ENCODE assay signal across 8 mouse cellular contexts in the genomic region with DNA sequence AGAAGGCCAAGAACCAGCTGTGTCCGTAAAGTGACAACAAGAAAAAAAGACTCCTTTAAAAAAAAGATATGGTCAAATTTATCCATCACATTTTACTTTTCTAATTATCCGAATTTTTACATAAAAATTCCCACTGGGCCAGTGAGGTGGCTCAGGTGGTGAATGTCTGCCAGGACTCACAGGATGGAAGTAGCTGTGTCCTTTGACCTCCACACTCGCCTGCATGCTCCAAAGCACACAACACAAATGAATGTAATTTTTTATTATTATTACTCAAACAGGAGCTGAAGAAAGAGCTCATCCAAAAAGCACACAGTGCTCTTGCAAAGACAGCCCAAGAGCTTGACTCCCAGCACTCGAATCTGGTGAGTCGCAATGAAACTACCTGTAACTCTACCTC. TPM values are rescaled to one million over a fixed set of nuclear protein-coding genes. Genes with fewer than 3 reads are reported as not detected.
DNase-seq lines count a peak whose midpoint lies in the region; ATAC-seq and TF ChIP-seq lines count a peak whose summit lies in the region.

No protein-coding gene starts in this region.

- H3K4me1 ChIP-seq in G1E (ENCODE audit: insufficient read depth, low read depth, low read length) = peaks cover 44% of the 10 kb centered on the region
- peaks cover 38% of the 10 kb centered on the region for H3K4me1 ChIP-seq in hindbrain, embryonic 13.5 days (replicated peaks)
- peaks cover 55% of the 10 kb centered on the region for H3K4me1 ChIP-seq in liver, embryonic 12.5 days

- TF ChIP-seq CTCF in G1E (IDR thresholded peaks at IDR 0.05; ENCODE audit: low read depth, low read length) = no peak

- peak overlapping the region; percentile 83 for H3K4me2 ChIP-seq in hindbrain, embryonic 13.5 days
- peak overlapping the region; percentile 85 for H3K4me2 ChIP-seq in liver, embryonic 12.5 days

- 17% methylated on average over 5 of the region's 5 CpGs for WGBS in hindbrain, embryonic 13.5 days
- WGBS in liver, embryonic 12.5 days (ENCODE audit: insufficient replicate concordance) = 32% methylated on average over 5 of the region's 5 CpGs

- no peak for ATAC-seq in G1E (ENCODE audit: extremely low read depth, insufficient number of reproducible peaks, low FRiP score, poor library complexity, severe bottlenecking)
- no peak for ATAC-seq in hindbrain, embryonic 13.5 days (ENCODE audit: low FRiP score)
- ATAC-seq in liver, embryonic 12.5 days = no peak
- no peak for ATAC-seq in megakaryocyte progenitor cell, adult 5-6 weeks (replicated peaks; ENCODE audit: poor library complexity)

- peak overlapping the region; percentile 99 for H3K9ac ChIP-seq in hindbrain, embryonic 13.5 days
- peak overlapping the region; percentile 96 for H3K9ac ChIP-seq in liver, embryonic 12.5 days

- no peak overlapping the region for H3K27ac ChIP-seq in hindbrain, embryonic 13.5 days
- H3K27ac ChIP-seq in liver, embryonic 12.5 days = no peak overlapping the region

- intact Hi-C loops in left cerebral cortex, postnatal 14 days (cut with DNase I) = loop anchor here (5.0 kb wide), 1 partner anchor 107 kb away; no protein-coding TSS in a partner anchor

- H3K4me3 ChIP-seq in G1E (ENCODE audit: low read depth, low read length) = peak overlapping the region; percentile 97
- peak overlapping the region; percentile 93 for H3K4me3 ChIP-seq in hindbrain, embryonic 13.5 days
- H3K4me3 ChIP-seq in liver, embryonic 12.5 days = peak overlapping the region; percentile 91

- DNase-seq in 3T3-L1 (ENCODE audit: low read depth, low spot score) (peak; percentile 47), G1E (ENCODE audit: low spot score) (no peak)
- DNase-seq in spleen, postnatal 4 days (ENCODE audit: low spot score in 2 of 2) = no peak
- no peak for DNase-seq in left cerebral cortex, postnatal 14 days (ENCODE audit: low spot score in 2 of 2)
- DNase-seq in spleen, adult 12 weeks (ENCODE audit: low spot score) = no peak

- peaks cover 18% of the 10 kb centered on the region for H3K36me3 ChIP-seq in G1E (replicated peaks)
- H3K36me3 ChIP-seq in hindbrain, embryonic 13.5 days = no peaks in the 10 kb centered on the region
- H3K36me3 ChIP-seq in liver, embryonic 12.5 days = peaks cover 12% of the 10 kb centered on the region; the same call in 1 of the 2 replicates

- H3K9me3 ChIP-seq in G1E (replicated peaks) = no peaks in the 10 kb centered on the region
- H3K9me3 ChIP-seq in hindbrain, embryonic 13.5 days = no peaks in the 10 kb centered on the region
- no peaks in the 10 kb centered on the region for H3K9me3 ChIP-seq in liver, embryonic 12.5 days (replicated peaks)

- no peaks in the 10 kb centered on the region for H3K27me3 ChIP-seq in G1E (ENCODE audit: insufficient read depth, low read length)
- no peaks in the 10 kb centered on the region for H3K27me3 ChIP-seq in hindbrain, embryonic 13.5 days
- no peaks in the 10 kb centered on the region for H3K27me3 ChIP-seq in liver, embryonic 12.5 days (replicated peaks)

RNA-seq across cellular contexts. Expression of a gene that starts 2.0 kb away (rescaled TPM):
- 97.0 and 98.6 TPM in 2 replicates for total RNA-seq in G1E (2014; fragmentation: Nextera tagmentation)
- 66.3 and 76.5 TPM in 2 replicates for total RNA-seq in G1E (2017)
- polyA plus RNA-seq in G1E (2012) = 50.1 and 62.3 TPM in 2 replicates
- polyA plus RNA-seq in hindbrain, embryonic 13.5 days (2015; fragmentation: Nextera tagmentation; extraction: Ambion mirVana) = 60.4 and 64.1 TPM in 2 replicates
- 50.2 and 52.5 TPM in 2 replicates for polyA plus RNA-seq in liver, embryonic 12.5 days (2016; fragmentation: Nextera tagmentation; extraction: Ambion mirVana)
- total RNA-seq in megakaryocyte progenitor cell, adult 5-6 weeks (2015) = 106 and 109 TPM in 2 replicates
- 55.6 and 61.3 TPM in 2 replicates for total RNA-seq in megakaryocyte progenitor cell, adult 5-6 weeks (2017)
- total RNA-seq in left cerebral cortex, postnatal 14 days (2021) = 10 to 100 TPM; 59.4 to 60.9 TPM
